Comparison of ENCODE assay signal across 11 mouse cellular contexts in genomic region chr17:27154256-27154655, GRCm38 (mm10). TPM values are rescaled to one million over a fixed set of nuclear protein-coding genes. Genes with fewer than 3 reads are reported as not detected.
A peak's percentile ranks its signal among the peaks of the same experiment; 100 is the strongest.
DNase-seq lines count a peak whose midpoint lies in the region; ATAC-seq and TF ChIP-seq lines count a peak whose summit lies in the region.
"Had no signal": no experiment of that assay in that cellular context is flagged by ENCODE, and none has a peak within 500 bp of the region (broad histone marks: within the 10 kb centered on the region; RNA-seq: fewer than 3 reads in every experiment).

No protein-coding gene starts in this region.

- TF ChIP-seq POLR2A in cerebellum, adult 2 months (IDR thresholded peaks at IDR 0.05; ENCODE audit: borderline replicate concordance, insufficient read depth, low read length): no peak

- H3K27ac ChIP-seq in cerebellum, adult 2 months (ENCODE audit: insufficient read depth, low read length): peak overlapping the region; percentile 26
- peak overlapping the region; percentile 90 for H3K27ac ChIP-seq in liver, embryonic 15.5 days (replicated peaks)
- H3K27ac ChIP-seq in lung, postnatal 0 days (ENCODE audit: low read length): no peak overlapping the region

- H3K9ac ChIP-seq in liver, embryonic 15.5 days: no peak overlapping the region
- no peak overlapping the region for H3K9ac ChIP-seq in lung, postnatal 0 days (replicated peaks; ENCODE audit: low read depth)

- no peak for TF ChIP-seq EP300 in lung, postnatal 0 days (IDR thresholded peaks at IDR 0.05)

- no peak for TF ChIP-seq CTCF in cerebellum, adult 2 months (IDR thresholded peaks at IDR 0.05; ENCODE audit: borderline replicate concordance, insufficient read depth, low read depth, low read length)
- no peak for TF ChIP-seq CTCF in lung, postnatal 0 days (IDR thresholded peaks at IDR 0.05)

- peaks cover 31% of the 10 kb centered on the region for H3K4me1 ChIP-seq in cerebellum, adult 2 months (ENCODE audit: control insufficient read depth, insufficient read depth, low read length)
- peaks cover 73% of the 10 kb centered on the region for H3K4me1 ChIP-seq in liver, embryonic 15.5 days (replicated peaks)
- H3K4me1 ChIP-seq in lung, postnatal 0 days (ENCODE audit: insufficient read depth, low read depth, low read length): no peaks in the 10 kb centered on the region

- no peak overlapping the region for H3K4me2 ChIP-seq in liver, embryonic 15.5 days
- H3K4me2 ChIP-seq in lung, postnatal 0 days (replicated peaks; ENCODE audit: low read depth, low read length): no peak overlapping the region

- H3K9me3 ChIP-seq in liver, embryonic 15.5 days (replicated peaks): no peaks in the 10 kb centered on the region
- no peaks in the 10 kb centered on the region for H3K9me3 ChIP-seq in lung, postnatal 0 days (ENCODE audit: low read length)

- ATAC-seq in liver, embryonic 15.5 days (ENCODE audit: insufficient read depth): no peak
- ATAC-seq in lung, postnatal 0 days: no peak
- ATAC-seq: intestine, postnatal 0 days had no signal

- WGBS in cerebellum, adult 2 months: 17% methylated on average over 14 of the region's 14 CpGs
- WGBS in liver, embryonic 15.5 days (ENCODE audit: insufficient replicate concordance): 89% methylated on average over 14 of the region's 14 CpGs
- 88% methylated on average over 14 of the region's 14 CpGs for WGBS in lung, postnatal 0 days

- no peaks in the 10 kb centered on the region for H3K36me3 ChIP-seq in liver, embryonic 15.5 days (replicated peaks)
- no peaks in the 10 kb centered on the region for H3K36me3 ChIP-seq in lung, postnatal 0 days (ENCODE audit: insufficient read depth, low read length)

- no peak overlapping the region for H3K4me3 ChIP-seq in cerebellum, adult 2 months (replicated peaks; ENCODE audit: insufficient read depth, low read depth, low read length)
- no peak overlapping the region for H3K4me3 ChIP-seq in liver, embryonic 15.5 days (replicated peaks)
- no peak overlapping the region for H3K4me3 ChIP-seq in lung, postnatal 0 days (ENCODE audit: low read depth, low read length)

- no peaks in the 10 kb centered on the region for H3K27me3 ChIP-seq in cerebellum, adult 2 months (ENCODE audit: control insufficient read depth, insufficient read depth, low read length)
- no peaks in the 10 kb centered on the region for H3K27me3 ChIP-seq in liver, embryonic 15.5 days
- no peaks in the 10 kb centered on the region for H3K27me3 ChIP-seq in lung, postnatal 0 days (replicated peaks; ENCODE audit: insufficient read depth, low read length)

- peak; percentile 47 to 62 for DNase-seq in layer of hippocampus, adult 8-10 months (ENCODE audit: low spot score in 2 of 2)
- no peak for DNase-seq in layer of hippocampus, postnatal 25 days (ENCODE audit: extremely low spot score in 1 of 2, low spot score in 1 of 2)
- peak; percentile 72 to 79 for DNase-seq in cerebellum, adult 2 months
- DNase-seq in heart, adult 8-10 months (ENCODE audit: low spot score): peak; percentile 65
- no peak for DNase-seq in testis, postnatal 14 days (ENCODE audit: low spot score)
- DNase-seq in ovary, adult 18-20 months (ENCODE audit: low spot score): no peak
- no peak for DNase-seq in lung, postnatal 0 days (ENCODE audit: low spot score)

RNA-seq across cellular contexts. Expression of gene Ip6k3, which starts 13.3 kb away (rescaled TPM):
- total RNA-seq in layer of hippocampus, adult 8-10 months (2022): 1 to 10 TPM in 2 of 4 experiments, under 1 TPM in 2; 0.27 to 3.7 (median 2.0) TPM
- total RNA-seq in layer of hippocampus, postnatal 25 days (2021): under 1 TPM; 0.21 to 0.30 TPM
- polyA plus RNA-seq in cerebellum, adult 2 months (2012; rRNA removed): 0.76 and 1.4 TPM in 2 replicates
- 1 to 10 TPM; 3.7 to 9.2 (median 4.8) TPM for total RNA-seq in heart, adult 8-10 months (2022)
- 0.18 and 0.22 TPM in 2 replicates for polyA plus RNA-seq in liver, embryonic 15.5 days (2015; fragmentation: Nextera tagmentation; extraction: Ambion mirVana)
- 0.75 and 0.91 TPM in 2 replicates for polyA plus RNA-seq in lung, postnatal 0 days (2015; fragmentation: Nextera tagmentation; extraction: Ambion mirVana)
- total RNA-seq: common myeloid progenitor, adult 5-6 weeks; MEL had no signal
- polyA plus RNA-seq: intestine, postnatal 0 days had no signal

RNA-seq across cellular contexts. Expression of gene Uqcc2, which starts 20.5 kb away (rescaled TPM):
- total RNA-seq in layer of hippocampus, adult 8-10 months (2022): 100 to 1,000 TPM; 185 to 220 (median 203) TPM
- 100 to 1,000 TPM; 199 to 213 TPM for total RNA-seq in layer of hippocampus, postnatal 25 days (2021)
- 316 and 330 TPM in 2 replicates for polyA plus RNA-seq in cerebellum, adult 2 months (2012; rRNA removed)
- total RNA-seq in heart, adult 8-10 months (2022): 100 to 1,000 TPM; 333 to 355 (median 345) TPM
- polyA plus RNA-seq in liver, embryonic 15.5 days (2015; fragmentation: Nextera tagmentation; extraction: Ambion mirVana): 135 and 146 TPM in 2 replicates
- polyA plus RNA-seq in lung, postnatal 0 days (2015; fragmentation: Nextera tagmentation; extraction: Ambion mirVana): 155 and 176 TPM in 2 replicates

RNA-seq across cellular contexts. Expression of gene Lemd2, which starts 50.0 kb away (rescaled TPM):
- total RNA-seq in layer of hippocampus, adult 8-10 months (2022): 10 to 100 TPM; 41.9 to 48.4 (median 43.0) TPM
- 10 to 100 TPM; 39.7 to 46.2 TPM for total RNA-seq in layer of hippocampus, postnatal 25 days (2021)
- 76.4 and 76.5 TPM in 2 replicates for polyA plus RNA-seq in cerebellum, adult 2 months (2012; rRNA removed)
- 10 to 100 TPM; 25.8 to 30.2 (median 27.8) TPM for total RNA-seq in heart, adult 8-10 months (2022)
- 4.4 and 5.1 TPM in 2 replicates for polyA plus RNA-seq in liver, embryonic 15.5 days (2015; fragmentation: Nextera tagmentation; extraction: Ambion mirVana)
- 13.2 and 13.9 TPM in 2 replicates for polyA plus RNA-seq in lung, postnatal 0 days (2015; fragmentation: Nextera tagmentation; extraction: Ambion mirVana)

Comparison
In these comparisons a context has a peak if more than half of its experiments do, and no peak if none do; other contexts are left out.
1. DNase-seq: peak in layer of hippocampus, adult 8-10 months (2 of 2), cerebellum, adult 2 months (2 of 2) and heart, adult 8-10 months (single experiment); none in layer of hippocampus, postnatal 25 days (0 of 2), testis, postnatal 14 days (single experiment), ovary, adult 18-20 months (single experiment) and lung, postnatal 0 days (single experiment).